Mouse (Mus musculus) adrenal gland, postnatal 14 days (tissue): Measurements from ENCODE around the gene Ccdc57. TPM values are rescaled to one million over a fixed set of nuclear protein-coding genes. Genes with fewer than 3 reads are reported as not detected.
"Not testable (repeated sequence)": the region's sequence is repeated elsewhere in the genome, so short reads cannot be mapped to it uniquely, and the experiment has no call there.

Experiments used
- DNase-seq: peaks from one replicate; pipeline ENCODE4 v3.0.0; 2021; ENCODE audit warnings: mixed read lengths
- total RNA-seq: library from RNA; stranded (reverse); gene quantifications from 2 replicates; pipeline ENCODE4 v1.2.3, GENCODE M21; 2021

Gene Ccdc57
- total RNA-seq, 1 experiment from 2014 or later: 17.7 TPM

GRCm38 (mm10) chr11:120902487-120903142 is 30.1 kb downstream of the Ccdc57 start:
- DNase-seq: peak; percentile 54

GRCm38 (mm10) chr11:120901729-120902486 is 30.8 kb downstream of the Ccdc57 start:
- peak; percentile 27 for DNase-seq

GRCm38 (mm10) chr11:120900276-120901244 is 32.1 kb downstream of the Ccdc57 start:
- DNase-seq: no peak

DNA sequence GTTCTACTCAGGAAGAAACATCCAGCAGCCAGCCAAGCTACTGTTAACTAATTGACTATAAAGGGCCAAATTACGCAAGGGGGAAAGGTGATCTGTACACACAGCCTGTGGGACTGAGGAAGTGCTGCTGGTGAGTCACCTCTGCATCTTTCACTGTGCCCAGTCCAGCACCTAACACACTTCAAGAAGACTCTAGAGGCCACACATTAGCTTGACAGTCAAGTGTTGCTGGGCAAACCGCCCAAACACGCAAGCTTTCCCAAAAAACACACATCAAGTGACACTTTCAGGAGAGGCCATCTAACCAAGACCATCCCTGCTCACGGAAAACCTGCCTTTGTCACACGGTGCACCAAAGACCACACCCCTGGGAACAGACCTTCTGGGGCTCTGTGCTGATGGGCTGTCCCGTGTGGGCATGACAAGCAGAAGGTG is 34.5 kb downstream of the Ccdc57 start:
- no peak for DNase-seq

DNA sequence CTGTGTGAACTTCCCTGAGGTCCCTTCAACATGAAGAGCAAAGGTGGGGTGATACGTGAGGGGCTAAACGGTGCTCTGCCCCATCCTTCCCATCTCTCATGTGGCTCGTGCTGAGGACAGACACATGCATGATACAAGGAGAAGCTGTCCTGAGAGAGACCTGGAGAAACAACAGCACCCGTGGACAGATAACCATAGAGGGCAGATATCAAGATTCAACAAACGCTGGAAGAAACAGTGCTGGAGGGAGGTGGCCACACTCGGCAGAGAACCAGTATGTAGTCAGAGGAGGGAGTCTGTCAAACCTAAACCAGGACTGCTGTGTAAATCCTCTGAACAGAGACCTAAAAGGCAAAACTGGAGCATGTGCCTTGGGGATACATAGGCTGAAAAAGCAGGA is 37.2 kb downstream of the Ccdc57 start:
- no peak for DNase-seq

GRCm38 (mm10) chr11:120894397-120894796 is 38.3 kb downstream of the Ccdc57 start:
- DNase-seq: no peak

GRCm38 (mm10) chr11:120889216-120889615 is 43.5 kb downstream of the Ccdc57 start:
- no peak for DNase-seq

GRCm38 (mm10) chr11:120888718-120889117 is 44.0 kb downstream of the Ccdc57 start:
- DNase-seq: no peak

GRCm38 (mm10) chr11:120887502-120887901 is 45.2 kb downstream of the Ccdc57 start:
- no peak for DNase-seq

- DNase-seq: no peak
Observed at GRCm38 (mm10) chr11:120886462-120886861, 46.2 kb downstream of the Ccdc57 start.

- DNase-seq: no peak
Observed at GRCm38 (mm10) chr11:120883601-120884000, 49.1 kb downstream of the Ccdc57 start.

DNA sequence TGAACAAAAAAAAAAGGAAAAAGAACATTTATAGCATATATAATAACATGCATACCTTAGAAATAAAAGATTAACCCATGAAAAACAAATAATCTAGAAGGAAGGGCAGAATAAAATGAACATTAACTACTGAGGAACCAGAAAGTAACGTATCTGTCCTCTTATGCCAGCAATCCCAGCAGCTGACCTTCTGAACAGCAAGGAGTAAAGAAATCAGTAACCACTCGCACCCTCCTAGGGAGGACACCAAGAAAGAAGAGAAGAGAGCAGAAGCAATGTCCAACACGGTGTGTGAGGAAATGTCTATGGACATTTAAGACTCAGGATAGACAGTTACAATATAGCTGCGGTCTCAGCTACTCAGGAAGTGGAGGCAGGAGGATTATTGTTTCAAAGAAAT is 49.7 kb downstream of the Ccdc57 start:
- no peak for DNase-seq

DNA sequence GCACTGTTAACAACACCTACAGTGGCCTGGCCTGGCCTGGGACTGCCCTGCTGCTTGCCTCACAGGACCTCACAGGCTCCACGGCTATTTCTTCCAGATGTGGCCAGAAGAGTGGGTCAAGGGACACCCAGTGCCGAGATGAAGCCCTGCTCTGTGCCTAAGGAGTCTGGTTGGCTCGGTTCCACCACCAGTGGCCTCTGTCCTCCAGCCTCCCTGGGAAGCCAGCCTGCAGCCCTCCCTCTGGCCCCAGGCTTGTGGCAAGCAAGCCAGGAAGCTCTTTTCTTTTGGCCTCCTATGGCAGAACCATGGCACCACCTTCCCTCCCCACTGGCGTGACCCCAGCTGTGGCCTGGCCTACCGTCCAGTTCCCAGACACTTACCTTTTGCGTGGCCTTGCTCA is 59.5 kb downstream of the Ccdc57 start:
- DNase-seq: peak; percentile 79

GRCm38 (mm10) chr11:120871521-120871920 is 61.2 kb downstream of the Ccdc57 start:
- DNase-seq: no peak

DNA sequence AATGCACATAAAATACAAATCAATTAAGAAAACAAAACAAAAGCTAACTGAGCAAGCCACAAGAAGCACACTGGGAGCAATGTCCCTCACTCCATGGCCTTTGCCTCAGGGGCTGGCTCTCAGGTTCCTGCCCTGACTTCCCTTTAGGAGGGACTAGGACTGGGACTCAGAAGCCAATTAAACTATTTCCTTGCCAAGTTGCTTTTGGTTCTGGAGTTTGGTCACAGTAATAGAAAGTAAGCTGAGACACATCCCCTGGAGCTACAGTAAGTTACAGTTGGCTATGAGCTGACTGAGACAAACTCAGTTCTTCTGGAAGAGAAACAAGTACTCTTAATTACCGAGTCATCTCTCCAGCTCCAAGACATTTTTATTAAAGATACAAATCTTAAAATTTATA is 66.9 kb downstream of the Ccdc57 start:
- DNase-seq: no peak

DNA sequence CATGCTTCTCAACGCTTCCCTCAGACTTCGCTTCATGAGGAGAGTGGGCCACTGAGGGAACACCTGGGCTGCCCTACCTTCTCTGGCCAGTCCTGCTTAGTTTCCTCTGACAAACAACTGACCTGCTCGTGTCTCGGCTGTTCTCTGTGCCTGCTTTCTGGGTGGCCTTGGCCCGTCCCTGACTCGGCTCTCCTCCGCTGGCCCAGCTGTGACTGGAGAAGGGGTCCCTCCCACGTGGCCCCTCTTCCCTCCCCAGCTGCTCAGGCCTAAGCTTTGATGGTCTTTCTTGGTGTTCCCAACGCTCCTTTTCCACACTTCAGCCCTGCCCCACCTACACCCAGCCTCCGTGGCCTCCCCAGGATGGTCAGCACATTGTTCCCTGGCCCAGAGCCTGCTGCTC is 69.9 kb downstream of the Ccdc57 start:
- peak; percentile 29 for DNase-seq

DNA sequence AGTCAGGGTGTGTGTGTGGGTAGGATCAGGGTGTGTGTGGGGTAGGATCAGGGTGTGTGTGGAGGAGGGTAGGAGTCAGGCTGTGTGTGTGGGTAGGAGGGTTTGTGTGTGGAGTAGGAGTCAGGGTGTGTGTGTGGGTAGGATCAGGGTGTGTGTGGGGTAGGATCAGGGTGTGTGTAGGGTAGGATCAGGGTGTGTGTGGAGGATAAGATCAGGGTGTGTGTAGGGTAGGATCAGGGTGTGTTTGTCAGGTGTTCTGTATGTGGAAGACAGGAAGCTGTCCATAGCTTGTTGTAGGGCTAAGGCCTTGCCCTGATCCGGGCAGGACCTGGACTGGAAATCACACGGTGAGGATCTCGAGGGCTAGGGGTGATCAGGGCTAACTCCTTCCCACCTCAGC is 76.7 kb downstream of the Ccdc57 start:
- not testable (repeated sequence) for DNase-seq

DNA sequence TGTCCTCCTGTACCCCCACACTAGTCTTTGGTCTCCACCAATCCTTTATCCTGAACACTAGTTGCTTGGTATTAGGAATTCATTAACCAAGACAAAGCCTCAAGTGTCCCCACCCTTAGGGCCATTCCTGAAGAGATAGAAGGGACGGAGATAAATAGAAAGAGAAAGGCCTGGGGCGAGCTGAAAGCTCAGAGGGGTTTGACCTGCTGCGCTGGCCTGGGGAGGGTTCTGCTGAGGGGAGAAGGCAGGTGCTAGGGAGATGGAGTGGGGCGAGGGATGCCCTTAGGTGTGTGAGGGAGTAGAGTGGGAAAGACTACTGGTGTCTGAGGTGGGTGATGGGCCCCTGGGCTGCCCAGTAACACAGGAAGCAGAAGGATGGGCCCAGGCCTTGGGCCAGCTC is 78.9 kb downstream of the Ccdc57 start:
- no peak for DNase-seq

GRCm38 (mm10) chr11:120853158-120853557 is 79.5 kb downstream of the Ccdc57 start:
- DNase-seq: no peak

DNA sequence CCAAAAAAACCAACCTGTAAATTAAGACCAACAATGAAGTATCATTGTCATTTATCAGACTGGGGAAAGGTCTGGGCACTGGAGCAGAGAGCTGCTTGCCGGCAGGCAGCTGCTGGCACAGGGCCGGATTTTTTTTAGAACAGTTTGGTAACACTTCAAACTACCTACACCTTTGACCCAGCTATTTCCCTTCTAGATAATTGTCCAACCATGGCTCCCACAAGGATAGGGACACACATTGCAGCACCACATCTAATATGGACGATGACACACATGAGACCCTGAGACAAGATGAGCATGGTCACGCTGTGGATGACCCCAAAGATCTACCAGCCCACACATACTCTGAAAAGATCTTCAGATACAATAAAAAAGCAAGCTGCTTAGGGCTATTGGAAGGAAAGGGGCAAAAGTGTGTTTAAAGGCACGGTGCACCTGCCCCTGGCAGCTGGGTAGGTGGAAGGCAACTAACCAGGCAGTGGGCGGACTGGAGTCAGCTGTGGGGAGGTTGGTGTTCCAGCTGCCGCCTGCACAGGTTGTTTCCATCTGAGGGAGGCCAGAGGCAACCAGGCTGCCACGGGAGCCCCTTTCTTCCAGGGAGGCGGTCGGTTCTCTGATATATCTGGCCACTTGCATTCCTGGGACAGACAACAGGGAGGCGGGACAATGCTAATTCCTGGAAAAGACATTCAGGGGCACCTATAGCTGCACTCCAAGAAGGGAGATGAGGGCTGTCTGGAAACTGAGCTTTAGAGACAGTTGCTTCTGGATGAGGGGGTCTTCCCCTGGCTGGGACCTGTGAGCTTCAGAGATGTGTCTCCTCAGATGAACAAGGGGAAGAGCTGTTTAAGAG is 80.4 kb downstream of the Ccdc57 start:
- peak; percentile 81 for DNase-seq

GRCm38 (mm10) chr11:120851582-120851981 is 81.1 kb downstream of the Ccdc57 start:
- DNase-seq: no peak

GRCm38 (mm10) chr11:120851132-120851531 is 81.5 kb downstream of the Ccdc57 start:
- DNase-seq: peak; percentile 40
